ENCODE assay signal across 8 mouse cellular contexts in genomic region chr5:96768846-96769471, GRCm38 (mm10). TPM values are rescaled to one million over a fixed set of nuclear protein-coding genes. Genes with fewer than 3 reads are reported as not detected.
A peak's percentile ranks its signal among the peaks of the same experiment; 100 is the strongest.
DNase-seq lines count a peak whose midpoint lies in the region; TF ChIP-seq lines count a peak whose summit lies in the region.
"Had no signal": no experiment of that assay in that cellular context is flagged by ENCODE, and none has a peak within 500 bp of the region (broad histone marks: within the 10 kb centered on the region; RNA-seq: fewer than 3 reads in every experiment).

No protein-coding gene starts in this region.

- peak; percentile 51 for TF ChIP-seq CTCF in ES-Bruce4 (IDR thresholded peaks at IDR 0.05; ENCODE audit: low read depth, low read length)
- TF ChIP-seq CTCF in lung, adult 2 months (IDR thresholded peaks at IDR 0.05; ENCODE audit: insufficient read depth, low read length), result peak; percentile 69

- H3K9ac ChIP-seq in ES-Bruce4 (ENCODE audit: low read depth, poor library complexity, severe bottlenecking), result no peak overlapping the region
- H3K9ac ChIP-seq: liver, embryonic 15.5 days had no signal

- TF ChIP-seq POLR2A in ES-Bruce4 (IDR thresholded peaks at IDR 0.05; ENCODE audit: insufficient read depth, low read length), result no peak
- no peak for TF ChIP-seq POLR2A in lung, adult 2 months (IDR thresholded peaks at IDR 0.05; ENCODE audit: borderline replicate concordance, extremely low read depth, low read depth, low read length)

- peak; percentile 85 for DNase-seq in adipocyte (ENCODE audit: low spot score)
- peak; percentile 63 to 74 for DNase-seq in cerebellum, postnatal 4 days (ENCODE audit: low spot score in 2 of 2)
- peak; percentile 60 for DNase-seq in gastrocnemius, postnatal 10 days
- DNase-seq in kidney, postnatal 4 days, result peak; percentile 80 to 83
- peak; percentile 50 for DNase-seq in lung, adult 2 months
- peak; percentile 80 for DNase-seq in right cerebral cortex, adult 18-20 months

- H3K9me3 ChIP-seq in ES-Bruce4 (replicated peaks; ENCODE audit: control insufficient read depth, insufficient read depth, low read length, poor library complexity, severe bottlenecking), result no peaks in the 10 kb centered on the region
- H3K9me3 ChIP-seq: liver, embryonic 15.5 days had no signal

- H3K4me1 ChIP-seq in ES-Bruce4 (ENCODE audit: control insufficient read depth, insufficient read depth, low read length), result no peaks in the 10 kb centered on the region
- peaks cover 3% of the 10 kb centered on the region; the same call in 1 of the 2 replicates for H3K4me1 ChIP-seq in lung, adult 2 months (ENCODE audit: control insufficient read depth, insufficient read depth, low read length)
- H3K4me1 ChIP-seq: liver, embryonic 15.5 days had no signal

- no peak for TF ChIP-seq EP300 in ES-Bruce4 (IDR thresholded peaks at IDR 0.05; ENCODE audit: insufficient read depth, low read depth, low read length)

- H3K27ac ChIP-seq in ES-Bruce4 (ENCODE audit: insufficient read depth, low read length), result no peak overlapping the region
- H3K27ac ChIP-seq: liver, embryonic 15.5 days had no signal

- H3K27me3 ChIP-seq in ES-Bruce4 (ENCODE audit: control insufficient read depth, insufficient read depth, low read length, poor library complexity, severe bottlenecking), result no peaks in the 10 kb centered on the region
- H3K27me3 ChIP-seq: liver, embryonic 15.5 days had no signal

- 51% methylated on average over 10 of the region's 10 CpGs for WGBS in lung, adult 2 months

- no peaks in the 10 kb centered on the region for H3K36me3 ChIP-seq in ES-Bruce4 (ENCODE audit: control insufficient read depth, insufficient read depth, low read length, poor library complexity, severe bottlenecking)
- H3K36me3 ChIP-seq: liver, embryonic 15.5 days had no signal

- no peak overlapping the region for H3K4me3 ChIP-seq in ES-Bruce4 (ENCODE audit: low read depth, low read length)
- H3K4me3 ChIP-seq in lung, adult 2 months (replicated peaks; ENCODE audit: extremely low read depth, low read depth, low read length), result no peak overlapping the region
- H3K4me3 ChIP-seq: liver, embryonic 15.5 days had no signal

RNA-seq across cellular contexts. Expression of gene Anxa3, which starts 24.2 kb away (rescaled TPM):
- 117 and 129 TPM in 2 replicates for polyA plus RNA-seq in ES-Bruce4 (2011; ENCODE audit: insufficient read depth, insufficient read length, low read depth, missing spikeins)
- 10 to 100 TPM; 20.0 to 30.6 TPM for total RNA-seq in gastrocnemius, postnatal 10 days (2021)
- 69.9 and 103 TPM in 2 replicates for polyA plus RNA-seq in lung, adult 2 months (2012; rRNA removed)
